Mouse (Mus musculus) forebrain, embryonic 14.5 days (tissue): ENCODE measurements around the gene Rbl2. TPM values are rescaled to one million over a fixed set of nuclear protein-coding genes. Genes with fewer than 3 reads are reported as not detected.

Source experiments
- ATAC-seq: fragments of 200-750 bp; cut with Nextera tagmentation; 2 replicates; pipeline ENCODE4 v1.8.0; 2017; ENCODE audit warnings: mild to moderate bottlenecking, moderate library complexity
- DNase-seq: peaks from one replicate; pipeline ENCODE4 v3.0.0-alpha.2; 2015; ENCODE audit warnings: low spot score
- H3K27ac ChIP-seq: fragments of 300-500 bp; sonication (generic); 2 replicates; pipeline ENCODE4 v1.5.1; 2014; ENCODE audit warnings: low read depth, mild to moderate bottlenecking, control low read depth, low read length, moderate library complexity
- H3K27me3 ChIP-seq: fragments of 300-500 bp; sonication (generic); replicated peaks from 2 replicates; pipeline ENCODE4 v1.6.1; 2014; ENCODE audit warnings: low read length, control low read depth, mixed read lengths; ENCODE audit not compliant: control insufficient read depth, insufficient read depth
- H3K36me3 ChIP-seq: fragments of 300-500 bp; sonication (generic); 2 replicates; pipeline ENCODE4 v1.6.1; 2014; ENCODE audit warnings: low read length, control low read depth; ENCODE audit not compliant: control insufficient read depth, insufficient read depth
- H3K4me1 ChIP-seq: fragments of 300-500 bp; sonication (generic); 2 replicates; pipeline ENCODE4 v1.6.1; 2014; ENCODE audit warnings: antibody characterized with exemption, low read length, control low read depth; ENCODE audit not compliant: control insufficient read depth, insufficient read depth
- H3K4me2 ChIP-seq: fragments of 300-500 bp; sonication (generic); 2 replicates; pipeline ENCODE4 v1.6.1; 2014; ENCODE audit warnings: mild to moderate bottlenecking, control low read depth, low read length
- H3K4me3 ChIP-seq: fragments of 300-500 bp; sonication (generic); 2 replicates; pipeline ENCODE4 v1.5.1; 2014; ENCODE audit warnings: low read depth, low read length, control low read depth
- H3K9ac ChIP-seq: fragments of 300-500 bp; sonication (generic); 2 replicates; pipeline ENCODE4 v1.6.1; 2014; ENCODE audit warnings: mild to moderate bottlenecking, low read length, control low read depth, moderate library complexity
- H3K9me3 ChIP-seq: fragments of 300-500 bp; sonication (generic); replicated peaks from 2 replicates; pipeline ENCODE4 v1.6.1; 2016; ENCODE audit warnings: low read length, control low read depth, mixed read lengths; ENCODE audit not compliant: control insufficient read depth
- WGBS: fragments of 180-500 bp; shearing (Covaris S2); extraction: QIAGEN DNeasy Blood & Tissue Kit; methylation state at CpG from one replicate; pipeline ENCODE4 v1.1.7; 2014; 5-methylcytosine and 5-hydroxymethylcytosine counted together
- polyA plus RNA-seq: library from polyadenylated mRNA; unstranded; fragments of >200 nt; fragmentation: Nextera tagmentation; extraction: Ambion mirVana; gene quantifications from 2 replicates; pipeline ENCODE4 v1.2.1, GENCODE M21; 2014

Rbl2 gene
- polyA plus RNA-seq, 1 experiment from 2014 or later: 14.6 TPM

DNA sequence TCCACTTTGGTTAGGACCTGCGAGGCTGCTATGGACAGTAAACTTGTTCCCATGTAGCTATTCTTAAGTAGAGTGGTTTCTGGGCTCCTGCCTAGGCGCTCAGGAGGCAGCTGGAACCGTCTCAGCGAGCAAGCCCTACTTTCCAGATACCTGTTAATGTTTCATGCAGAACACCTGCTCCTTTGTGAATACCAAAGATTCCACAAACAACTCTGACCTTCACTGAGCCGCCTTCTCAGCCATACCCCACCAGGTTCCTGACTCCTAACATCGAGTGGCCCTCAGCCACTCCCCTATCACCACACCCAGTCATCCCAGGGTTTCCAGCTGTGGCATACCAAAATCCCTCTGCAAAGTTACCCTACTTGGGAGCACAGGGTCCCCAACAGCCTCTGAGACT, 100.3 kb downstream of the Rbl2 start:
- no peak overlapping the region for H3K4me2 ChIP-seq
- H3K27me3 ChIP-seq: no peaks in the 10 kb centered on the region
- DNase-seq: no peak
- WGBS: 85% methylated on average over 6 of the region's 6 CpGs
- no peak overlapping the region for H3K27ac ChIP-seq
- no peaks in the 10 kb centered on the region for H3K9me3 ChIP-seq
- no peaks in the 10 kb centered on the region for H3K36me3 ChIP-seq
- H3K4me1 ChIP-seq: peaks cover 11% of the 10 kb centered on the region
- 0 out of 2 replicates have a peak overlapping the region, but pooled peaks have one; percentile 6 for H3K9ac ChIP-seq
- no peak for ATAC-seq
- H3K4me3 ChIP-seq: no peak overlapping the region

DNA sequence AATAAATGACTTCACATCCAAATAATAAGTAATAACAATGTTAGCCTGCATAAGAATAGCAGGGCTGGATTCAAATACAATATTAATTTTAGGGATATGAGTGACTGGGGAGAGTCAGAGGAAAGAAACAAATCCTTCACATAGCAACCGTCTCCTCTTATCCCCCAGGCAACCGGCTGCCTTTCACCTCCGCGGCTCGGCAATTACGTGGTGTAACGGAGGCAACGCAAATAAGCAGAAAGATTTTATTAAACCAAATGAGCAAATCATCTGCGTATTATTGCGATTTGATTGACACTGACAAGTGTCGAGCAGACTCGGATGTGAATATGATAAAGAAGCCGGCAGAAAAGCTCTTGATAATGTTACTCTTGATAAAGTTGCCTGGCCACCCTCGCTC, 101.1 kb downstream of the Rbl2 start:
- no peak overlapping the region for H3K27ac ChIP-seq
- H3K9me3 ChIP-seq: no peaks in the 10 kb centered on the region
- H3K4me2 ChIP-seq: peak overlapping the region; percentile 47
- ATAC-seq (peak; percentile 65), DNase-seq (peak; percentile 76)
- no peak overlapping the region for H3K9ac ChIP-seq
- no peaks in the 10 kb centered on the region for H3K27me3 ChIP-seq
- no peak overlapping the region for H3K4me3 ChIP-seq
- WGBS: 21% methylated on average over 14 of the region's 14 CpGs
- H3K4me1 ChIP-seq: peaks cover 11% of the 10 kb centered on the region
- H3K36me3 ChIP-seq: no peaks in the 10 kb centered on the region

DNA sequence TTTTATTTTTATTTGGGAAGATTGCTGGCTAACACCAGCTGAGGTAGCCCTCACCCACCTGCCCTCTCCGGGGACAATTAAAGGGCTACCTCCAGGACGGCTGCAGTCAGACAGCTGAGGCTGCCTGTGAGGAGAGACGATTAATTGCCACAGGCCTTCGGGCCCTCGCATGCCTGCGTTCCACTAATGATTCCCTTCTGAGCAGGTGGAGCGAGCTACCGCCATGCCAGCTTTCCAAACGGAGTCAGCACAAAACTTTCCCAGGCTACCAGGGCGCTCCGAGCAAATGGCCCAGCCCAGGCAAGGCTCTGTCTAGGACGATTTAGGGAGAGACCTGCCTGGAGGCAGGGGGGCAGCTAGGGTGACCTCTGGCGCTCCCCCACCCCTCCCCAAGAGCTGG, 101.7 kb downstream of the Rbl2 start:
- Histone ChIP-seq H3K27me3 (no peaks in the 10 kb centered on the region), H3K36me3 (no peaks in the 10 kb centered on the region), H3K9me3 (no peaks in the 10 kb centered on the region), H3K27ac (no peak overlapping the region), H3K9ac (no peak overlapping the region), H3K4me2 (peak overlapping the region; percentile 47; the same call in 1 of the 2 replicates), H3K4me3 (no peak overlapping the region), H3K4me1 (peaks cover 11% of the 10 kb centered on the region)
- peak; percentile 62 for ATAC-seq
- 25% methylated on average over 13 of the region's 13 CpGs for WGBS
- DNase-seq: peak; percentile 56

Other genes with a start within 250 kb of the Rbl2 start
- 95.6 and 110 TPM in 2 replicates for gene Chd9, start 241.7 kb upstream of the Rbl2 start, polyA plus RNA-seq
- 142 and 155 TPM in 2 replicates for gene Aktip, start 129.9 kb downstream of the Rbl2 start, polyA plus RNA-seq
- gene Rpgrip1l, start 243.2 kb downstream of the Rbl2 start, polyA plus RNA-seq: 14.7 and 16.1 TPM in 2 replicates
- 103 and 111 TPM in 2 replicates for gene Fto, start 243.5 kb downstream of the Rbl2 start, polyA plus RNA-seq